Mouse (Mus musculus): ENCODE results near the gene Taf9.
A peak's percentile ranks its signal among the peaks of the same experiment; 100 is the strongest.

The Taf9 gene

DNA sequence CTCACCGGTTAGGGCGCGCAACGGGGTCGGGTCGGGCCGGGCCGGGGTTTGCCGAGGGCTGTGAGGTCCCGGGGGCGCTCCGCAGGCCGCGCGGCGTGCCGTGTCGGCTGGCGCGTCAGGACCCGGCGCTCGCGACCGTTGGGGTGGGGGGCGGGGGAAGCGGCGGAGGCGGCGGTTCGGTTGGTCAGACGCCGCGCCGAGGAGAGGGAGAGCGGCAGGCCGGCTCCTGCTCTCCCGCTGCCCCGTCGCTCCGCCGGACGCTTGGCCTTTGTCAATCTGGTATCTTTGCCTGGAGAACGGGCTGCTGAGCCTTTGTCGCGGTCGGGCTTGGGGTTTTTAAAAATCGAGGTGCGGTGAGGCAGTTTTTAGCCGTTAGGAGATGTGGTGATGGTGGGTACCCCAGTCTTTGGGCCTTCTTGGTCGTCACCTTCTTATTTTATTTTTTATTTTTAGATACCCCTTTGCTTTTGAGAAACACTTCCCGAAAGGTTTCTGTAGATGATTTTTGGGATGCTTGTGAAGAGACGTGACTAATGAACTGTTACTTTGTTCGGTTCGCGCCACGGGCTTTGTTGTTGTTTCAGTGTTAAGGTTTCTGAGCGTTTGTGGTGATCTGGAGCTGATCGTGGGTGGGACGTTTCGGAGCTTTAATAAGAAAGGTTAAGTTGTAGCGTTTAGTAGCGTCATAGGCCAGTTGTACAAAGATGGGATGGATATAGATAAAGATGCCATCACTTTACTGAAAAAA lies at the start of gene Taf9:
Gene Taf9, plus strand, starts transcription at position 141 of the 748 bp plus-strand sequence.
- no peak for DNase-seq (ENCODE audit: low read depth, low spot score)

DNA sequence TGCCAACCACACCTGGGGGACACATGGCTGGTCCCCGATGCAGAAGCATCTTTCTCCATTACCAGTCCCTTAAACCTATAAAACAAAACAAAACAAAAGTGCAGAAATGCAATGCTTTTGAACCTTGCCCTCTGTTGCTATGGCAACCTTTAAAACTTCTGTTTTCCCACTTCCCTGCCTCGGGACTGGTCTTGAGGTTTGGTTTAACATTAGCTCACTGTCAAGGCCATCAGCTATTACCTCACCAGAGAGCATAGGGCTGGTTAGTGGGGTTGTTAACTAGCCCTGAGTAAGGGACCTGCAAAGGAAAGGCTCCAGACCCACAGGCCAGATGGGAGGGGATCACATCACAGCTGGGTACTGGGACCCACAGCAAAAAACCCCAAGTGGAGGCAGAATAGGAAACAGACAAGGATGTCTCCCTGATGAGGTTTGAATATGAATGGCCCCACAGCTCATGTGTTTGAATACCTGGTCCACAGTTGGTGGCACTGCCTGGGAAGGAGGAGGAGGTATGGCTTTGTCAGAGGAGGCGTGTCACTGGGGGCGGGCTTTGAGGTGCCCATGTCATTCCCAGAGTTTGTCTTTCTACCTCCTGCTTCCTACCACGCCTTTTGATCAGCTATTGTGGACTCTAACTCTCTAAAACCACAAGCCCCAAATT lies 49.0 kb upstream of the Taf9 start:
- DNase-seq (ENCODE audit: low read depth, low spot score), result no peak

DNA sequence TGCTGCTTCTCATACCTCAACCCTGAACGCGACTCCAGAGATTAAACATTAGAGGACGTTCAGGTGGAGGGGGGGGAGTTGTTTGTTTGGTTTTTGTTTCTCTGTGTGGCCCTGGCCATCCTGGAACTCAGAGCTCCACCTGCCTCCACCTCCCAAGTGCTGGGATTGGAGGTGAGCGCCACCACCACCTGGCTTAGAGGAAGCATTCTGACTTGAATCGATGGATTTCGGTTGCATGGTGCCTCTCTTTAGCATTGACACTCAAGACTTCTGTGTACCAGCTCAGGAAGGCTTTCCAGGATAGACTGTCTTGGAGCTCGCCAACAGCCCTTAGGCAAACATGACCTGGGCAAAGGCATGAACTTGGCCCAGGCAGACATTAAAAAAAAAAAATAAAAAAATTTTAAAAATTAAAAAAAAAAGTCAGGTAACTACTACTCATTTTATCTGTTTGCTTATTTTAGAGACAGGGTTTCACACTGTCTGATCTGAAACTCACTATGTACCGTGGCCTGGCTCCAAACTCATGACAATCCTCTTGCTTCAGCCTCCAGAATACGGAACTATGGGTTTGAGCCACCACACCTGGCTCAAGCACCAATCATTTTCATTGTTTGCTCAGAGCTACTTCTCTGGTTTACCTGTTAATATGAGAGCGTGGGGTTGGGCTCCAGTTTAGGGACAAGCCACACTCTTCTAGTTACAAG lies 48.2 kb upstream of the Taf9 start:
- DNase-seq (ENCODE audit: low read depth, low spot score), result no peak

DNA sequence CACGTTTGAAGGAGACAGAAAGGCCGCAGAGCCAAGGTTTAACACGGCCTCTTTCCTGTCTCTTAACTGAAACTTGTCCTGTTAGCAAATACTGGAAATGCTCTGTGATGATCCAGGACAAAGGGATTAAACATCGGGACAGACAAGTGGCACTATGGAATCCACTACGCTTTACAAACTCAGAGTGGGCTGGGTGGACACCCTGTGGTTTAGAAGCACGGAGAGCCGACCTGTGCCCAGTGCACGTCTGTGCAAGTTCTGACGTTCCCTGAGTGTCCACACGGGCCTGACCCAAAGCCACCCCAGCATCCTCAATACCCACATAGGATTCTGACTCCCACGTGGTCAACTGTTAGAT lies 47.7 kb upstream of the Taf9 start:
- DNase-seq (ENCODE audit: low read depth, low spot score), result no peak

DNA sequence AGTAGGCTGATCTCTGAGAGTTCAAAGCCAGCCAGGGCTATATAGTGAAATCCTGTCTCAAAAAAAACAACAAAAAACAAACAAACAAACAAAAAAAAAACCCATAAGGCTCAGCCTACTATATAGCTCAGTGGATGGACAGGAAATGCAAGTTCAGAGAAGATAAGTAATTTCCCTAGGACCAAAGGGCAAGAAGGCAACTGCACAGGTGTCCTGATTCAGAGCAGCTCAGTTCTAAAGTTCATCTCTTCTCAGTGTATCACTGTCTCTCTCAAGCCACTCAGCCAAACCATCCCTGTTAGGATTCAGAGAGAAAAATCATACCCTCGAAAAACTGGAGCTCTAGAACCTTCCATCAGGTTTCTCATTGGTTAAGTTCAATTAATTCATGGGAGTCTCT lies 45.5 kb upstream of the Taf9 start:
- DNase-seq (ENCODE audit: low read depth, low spot score), result no peak

DNA sequence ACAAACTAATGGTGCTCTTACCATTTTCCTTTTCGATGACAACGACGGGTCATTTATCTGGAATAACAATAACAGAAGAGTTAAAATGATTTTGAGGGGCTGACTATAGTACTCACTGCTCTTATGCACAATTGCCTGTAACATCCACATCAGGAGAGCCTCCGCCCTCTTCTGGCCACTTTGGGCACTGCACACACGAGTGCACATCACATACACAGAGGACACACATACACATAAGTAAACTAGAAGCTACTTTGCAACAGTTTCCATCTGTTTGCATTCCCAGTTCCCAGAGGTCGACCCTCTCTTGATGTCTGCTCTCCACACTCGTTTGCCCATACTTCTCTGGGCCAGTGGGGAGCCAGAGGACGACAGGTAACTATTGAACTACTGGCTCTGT lies 43.6 kb upstream of the Taf9 start:
- no peak for DNase-seq (ENCODE audit: low read depth, low spot score)

DNA sequence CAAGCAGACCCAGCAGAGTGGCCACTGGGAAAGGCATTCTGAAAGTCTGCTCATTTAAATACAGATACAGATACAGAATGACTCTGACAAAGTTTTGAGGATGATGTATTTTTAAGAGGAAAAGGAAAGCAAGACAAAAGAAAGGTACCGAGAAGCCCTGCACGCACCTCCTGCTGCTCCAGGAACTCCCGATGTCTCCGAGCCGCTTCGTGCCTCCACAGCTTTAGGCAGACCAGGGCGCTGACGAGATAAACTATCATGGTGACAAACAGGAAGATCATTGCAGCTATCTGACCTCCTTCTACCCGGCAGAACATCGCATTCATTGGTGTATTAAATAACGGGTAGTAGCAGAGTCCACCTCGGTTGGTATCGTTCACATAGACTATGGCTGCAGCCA lies 40.1 kb upstream of the Taf9 start:
- DNase-seq (ENCODE audit: low read depth, low spot score), result no peak

DNA sequence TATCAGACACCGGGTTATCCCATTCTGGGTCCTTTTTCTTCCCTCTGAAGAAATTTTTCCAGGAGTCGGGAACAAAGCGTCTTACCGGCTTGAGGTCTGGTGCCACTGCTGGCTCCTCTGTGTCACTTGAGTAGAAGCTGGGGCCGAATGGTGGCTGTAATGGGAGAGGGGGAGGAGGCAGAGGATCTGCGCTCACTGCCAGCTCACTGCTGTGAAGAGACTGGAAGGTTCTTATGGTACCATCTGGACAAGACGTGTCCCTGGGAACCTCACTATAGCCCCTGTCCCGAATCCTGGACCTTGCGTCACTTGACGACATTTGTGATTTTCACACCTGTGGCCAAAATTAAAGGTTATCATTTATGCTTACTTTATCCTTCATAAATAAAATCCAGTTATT lies 39.1 kb upstream of the Taf9 start:
- DNase-seq (ENCODE audit: low read depth, low spot score), result no peak

DNA sequence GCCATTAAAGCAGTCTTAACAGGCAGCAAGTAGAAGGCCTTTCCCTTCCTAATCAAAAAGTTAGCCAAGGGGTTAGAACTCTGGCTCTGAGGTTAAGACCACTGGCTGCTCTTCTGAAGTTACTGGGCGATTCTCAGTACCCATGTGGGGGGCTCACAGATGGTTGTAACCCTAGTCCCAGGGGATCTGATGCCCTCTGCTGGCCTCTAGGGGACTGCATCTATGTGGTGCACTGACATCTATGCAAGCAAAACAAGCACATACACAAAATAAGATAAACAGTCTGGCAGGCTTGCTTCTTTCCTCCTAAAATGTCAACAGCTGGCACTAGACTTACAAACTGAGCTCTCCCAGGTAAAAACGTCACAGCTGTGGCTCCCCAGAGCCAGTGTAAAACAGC lies 38.5 kb upstream of the Taf9 start:
- no peak for DNase-seq (ENCODE audit: low read depth, low spot score)

DNA sequence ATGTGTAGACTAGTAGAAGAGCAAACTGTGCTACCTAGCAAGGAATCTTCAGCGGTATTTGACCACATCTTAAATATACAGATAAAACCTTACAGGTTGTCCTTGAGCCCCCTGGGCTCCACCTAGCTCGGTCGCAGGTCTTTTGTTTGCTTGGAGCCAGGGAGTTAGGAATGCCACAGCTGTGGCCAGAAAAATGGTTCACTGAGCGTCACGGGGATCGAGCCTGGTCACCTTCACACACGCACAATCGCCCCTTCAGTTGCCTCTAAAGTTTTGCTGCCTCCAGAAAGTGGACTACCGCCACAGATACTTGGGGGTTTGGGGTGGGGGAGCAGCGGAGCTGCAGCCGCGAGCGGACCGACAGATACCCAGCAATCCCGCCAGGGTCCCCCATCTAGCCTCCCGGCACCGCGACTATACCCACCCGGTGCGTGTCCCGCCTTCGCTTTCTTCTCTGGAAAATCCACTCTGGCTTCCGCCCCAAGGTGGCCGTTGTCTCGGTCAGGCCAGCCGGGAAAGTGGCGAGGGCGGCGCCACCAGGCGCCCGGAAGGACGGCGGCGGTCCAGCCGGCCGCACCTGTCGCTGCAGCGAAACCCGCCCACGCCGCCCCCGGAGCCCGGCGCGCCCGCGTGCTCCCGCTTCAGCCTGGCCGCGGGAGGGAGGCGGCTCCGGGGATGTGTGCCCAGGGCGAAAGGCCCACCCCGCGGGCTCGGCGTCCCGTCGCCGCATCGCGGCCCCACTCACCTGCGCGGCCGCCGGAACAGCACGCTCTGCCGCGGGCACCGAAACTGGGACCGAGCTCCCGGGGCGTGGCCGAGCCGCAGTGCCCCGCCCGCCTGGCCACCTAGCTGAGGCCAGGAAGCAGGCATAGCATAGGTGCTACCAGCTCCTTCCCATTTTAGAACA lies 34.9 kb upstream of the Taf9 start, which contains the start of gene Marveld2:
Gene Marveld2, minus strand, starts transcription at position 791 of the 907 bp plus-strand sequence.
- no peak for DNase-seq (ENCODE audit: low read depth, low spot score)

DNA sequence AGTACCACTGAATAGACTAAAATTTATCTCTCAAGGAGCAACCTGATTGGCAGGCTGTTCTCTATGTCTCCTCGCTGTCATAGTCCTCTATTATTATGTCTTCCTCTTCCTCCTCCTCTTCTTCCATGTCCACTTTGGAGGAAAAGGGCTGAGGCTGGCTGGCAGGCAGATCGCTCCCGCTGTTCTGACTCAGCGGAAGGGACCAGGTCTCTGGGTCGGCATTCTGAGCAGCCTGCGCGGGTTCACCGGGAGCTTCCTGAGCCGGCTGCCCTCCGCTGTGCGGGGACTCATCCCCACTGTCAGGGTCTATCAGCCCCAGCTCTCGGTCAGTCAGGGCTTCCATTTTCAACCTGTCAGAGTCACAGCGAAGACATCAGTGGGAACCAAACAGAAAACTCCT lies 33.8 kb upstream of the Taf9 start:
- DNase-seq (ENCODE audit: low read depth, low spot score), result no peak

DNA sequence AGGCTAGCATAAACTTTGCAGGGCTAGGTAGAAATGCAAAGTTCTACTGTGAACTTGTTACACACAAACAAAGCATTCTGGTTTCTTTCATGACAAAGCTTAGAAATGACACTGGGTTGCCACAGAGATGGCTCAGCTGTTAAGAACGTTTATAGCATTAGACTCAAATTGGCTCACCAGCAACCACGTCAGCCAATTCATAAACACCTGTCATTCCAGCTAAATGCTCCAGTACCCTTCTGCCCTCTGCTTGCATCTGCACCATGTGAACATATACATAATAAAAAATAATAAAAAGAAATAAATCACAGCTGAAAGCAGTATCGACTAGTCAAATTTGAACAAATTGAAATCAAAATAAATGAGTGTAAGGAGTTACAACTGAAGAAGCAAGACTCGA lies 29.1 kb upstream of the Taf9 start:
- no peak for DNase-seq (ENCODE audit: low read depth, low spot score)

DNA sequence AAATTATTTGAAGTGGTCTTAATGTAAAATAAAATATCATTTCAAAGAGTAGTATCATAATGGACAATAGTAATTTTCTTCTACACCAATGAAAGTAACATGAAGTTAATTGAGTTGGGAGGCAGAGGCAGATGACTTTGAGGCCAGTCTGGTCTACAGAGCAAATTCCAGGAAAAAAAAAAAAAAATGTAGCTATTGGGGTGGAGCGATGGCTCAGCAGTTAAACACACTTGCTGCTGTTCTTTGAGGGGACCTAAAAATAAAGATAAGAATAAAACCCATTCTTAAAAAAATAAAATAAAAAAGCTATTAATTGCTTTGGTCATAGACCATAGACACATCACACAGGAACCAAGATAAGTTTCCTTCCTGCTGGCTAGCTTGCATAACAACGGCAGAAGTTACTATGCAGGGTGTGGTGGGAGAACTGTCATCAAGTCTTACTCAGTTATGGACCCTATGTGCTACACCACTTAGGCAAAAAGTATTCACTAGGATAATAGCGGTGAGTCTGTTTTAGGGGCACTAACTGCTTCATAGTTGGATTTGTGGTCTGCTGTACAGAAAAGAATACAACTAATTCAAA lies 17.2 kb upstream of the Taf9 start:
- no peak for DNase-seq (ENCODE audit: low read depth, low spot score)

DNA sequence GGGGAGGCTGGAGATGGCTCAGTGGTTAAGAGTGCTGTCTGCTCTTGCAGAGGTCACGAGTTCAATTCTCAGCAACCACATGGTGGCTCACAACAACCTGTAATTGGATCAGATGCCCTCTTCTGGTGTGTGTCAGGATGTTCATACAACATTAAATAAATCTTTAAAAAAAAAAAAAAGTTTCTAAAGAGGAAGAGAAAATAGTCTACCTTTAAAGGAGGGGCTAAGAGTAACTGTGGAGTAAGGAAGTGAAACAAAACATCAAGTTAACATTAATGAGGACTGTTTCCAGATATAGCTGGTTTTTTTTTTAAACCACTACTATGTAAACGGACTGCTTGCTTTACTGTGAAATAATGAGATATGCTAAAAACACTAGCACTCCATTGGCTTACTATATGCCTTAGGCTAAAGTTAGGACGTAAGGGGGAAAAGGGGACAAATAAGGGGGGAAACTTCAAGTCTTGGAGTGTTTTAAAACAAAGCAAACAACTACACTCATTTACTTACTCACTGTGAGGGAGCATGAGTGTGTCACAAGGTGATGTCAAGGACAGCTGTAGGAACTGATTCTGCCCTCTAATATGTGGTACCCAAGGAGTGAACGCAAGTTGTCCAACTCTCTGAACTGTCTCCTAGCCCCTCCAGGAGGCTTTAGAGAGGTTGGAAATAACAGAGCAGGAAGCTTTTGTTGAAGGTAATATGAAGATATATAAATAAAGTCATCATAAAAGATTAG lies 8.7 kb upstream of the Taf9 start:
- DNase-seq (ENCODE audit: low read depth, low spot score), result no peak

DNA sequence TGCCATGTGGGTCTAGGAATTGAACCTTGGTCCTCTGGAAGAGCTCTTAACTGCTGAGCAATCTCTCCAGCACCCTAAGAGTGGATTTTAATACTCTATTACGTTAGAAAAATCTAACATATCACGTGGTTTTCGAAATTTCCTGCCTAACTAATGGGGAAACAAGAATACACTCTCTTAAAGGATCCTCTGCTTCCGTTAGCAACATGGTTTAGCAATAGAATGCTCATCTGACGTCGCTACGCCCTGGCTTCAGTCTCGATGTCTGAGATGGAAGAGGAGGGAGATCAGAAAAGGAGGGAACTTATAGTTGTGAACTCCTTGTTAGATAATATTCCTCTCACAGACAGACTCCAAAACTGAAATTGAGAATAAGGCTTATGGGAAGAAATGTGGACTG lies 3.2 kb upstream of the Taf9 start:
- DNase-seq (ENCODE audit: low read depth, low spot score), result no peak

DNA sequence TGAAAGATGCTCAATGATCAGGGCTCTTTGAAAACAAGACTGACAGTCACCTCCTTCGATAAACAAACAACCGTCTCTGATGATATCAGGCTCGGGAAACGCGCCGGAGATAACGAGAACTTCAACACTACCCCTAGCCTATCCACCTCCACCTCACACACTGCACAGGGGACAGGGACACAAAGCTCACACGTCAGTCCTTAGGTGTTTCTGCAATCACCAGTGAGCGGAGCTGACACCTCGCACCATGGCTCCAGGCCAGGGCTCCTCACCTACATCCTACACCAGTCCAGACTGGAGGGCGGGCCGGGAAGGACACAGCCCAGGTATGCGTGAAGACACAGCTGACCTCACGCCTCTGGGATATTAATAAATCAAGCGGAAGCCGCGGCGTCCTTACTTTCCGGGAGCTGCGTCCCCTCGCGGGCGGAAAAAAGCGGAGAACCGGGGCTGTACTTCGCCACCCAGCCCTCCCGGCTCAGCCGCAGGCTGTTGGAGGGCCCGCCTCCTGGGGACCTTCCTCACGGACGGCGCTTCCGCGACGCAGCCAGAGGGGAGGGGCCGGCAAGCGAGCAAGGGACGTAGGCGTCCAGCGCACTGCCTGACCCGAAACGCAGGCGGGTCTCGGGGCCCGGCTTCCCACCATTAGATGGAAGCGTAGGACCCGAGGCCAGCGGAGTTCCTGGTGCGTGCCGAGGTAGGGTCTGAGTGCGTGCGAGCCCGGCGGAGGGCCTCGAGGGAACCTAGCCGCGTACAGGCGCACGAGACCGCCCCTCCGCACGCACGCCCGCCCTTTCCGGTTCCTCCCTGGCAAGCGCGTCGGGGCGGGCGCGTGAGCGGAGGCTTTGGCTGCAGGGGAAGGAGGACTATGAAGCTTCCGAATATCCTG lies 585 bp upstream of the Taf9 start, which contains the start of the genes Ak6 and Rad17:
Gene Ak6, plus strand, starts transcription at position 430 of the 889 bp plus-strand sequence.
Gene Rad17, minus strand, starts transcription at position 502 of the 889 bp plus-strand sequence.
- DNase-seq (ENCODE audit: low read depth, low spot score), result peak; percentile 86

DNA sequence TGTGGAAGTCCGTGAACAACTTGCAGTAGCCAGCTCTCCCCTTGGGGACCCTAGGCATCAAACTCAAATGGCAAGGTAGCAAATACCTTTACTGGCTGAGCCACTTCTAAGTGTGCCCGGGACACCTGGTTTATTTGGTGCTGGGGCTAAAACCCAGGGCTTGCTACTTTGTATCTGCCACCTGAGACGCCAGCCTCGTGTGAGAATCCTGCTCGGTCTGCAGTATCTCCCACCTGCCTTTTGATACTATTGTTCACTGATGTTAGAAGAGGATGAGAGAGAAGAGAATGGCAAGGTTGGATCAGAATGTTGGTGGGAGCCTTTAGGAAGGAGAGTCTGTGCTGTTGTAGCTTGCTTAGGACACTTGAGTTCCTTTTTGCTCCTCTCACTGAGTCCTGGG lies 6.7 kb downstream of the Taf9 start:
- no peak for DNase-seq (ENCODE audit: low read depth, low spot score)

DNA sequence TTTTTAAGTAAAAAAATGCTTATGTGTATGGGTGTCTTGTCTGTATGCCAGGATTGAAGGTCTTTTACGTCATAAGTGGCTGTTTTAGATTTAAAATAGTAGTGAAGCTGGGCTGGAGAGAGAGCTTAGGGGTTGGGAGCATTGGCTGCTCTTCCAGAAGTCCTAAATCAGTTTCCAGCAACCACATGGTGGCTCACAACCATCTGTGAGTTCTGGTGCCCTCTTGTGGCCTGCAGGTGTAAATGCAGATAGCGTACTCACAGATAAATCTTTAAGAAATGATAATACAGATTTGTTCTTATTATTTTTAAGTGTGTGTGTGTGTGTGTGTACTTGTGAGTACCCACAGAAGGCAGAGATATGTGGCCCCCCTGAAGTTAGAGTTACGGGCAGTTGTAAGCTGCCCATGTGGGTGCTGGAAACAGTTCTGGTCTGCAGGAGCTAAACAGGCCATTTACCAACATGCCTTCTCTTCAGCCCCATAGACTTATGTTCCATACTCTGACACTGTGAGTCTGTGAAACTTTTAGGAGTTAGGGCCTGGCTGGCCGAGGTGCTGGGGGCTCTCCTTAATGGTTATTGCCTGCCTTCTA lies 8.6 kb downstream of the Taf9 start:
- DNase-seq (ENCODE audit: low read depth, low spot score), result no peak
